Mouse (Mus musculus): ENCODE results near the gene Cybb. TPM values are rescaled to one million over a fixed set of nuclear protein-coding genes. Genes with fewer than 3 reads are reported as not detected.

Cybb gene
- polyA plus RNA-seq, 1 experiment: not detected

- TF ChIP-seq MAX (IDR thresholded peaks at IDR 0.05; ENCODE audit: low read depth) (no peak), POLR2A (IDR thresholded peaks at IDR 0.05; ENCODE audit: insufficient read length, low read depth) (no peak), USF1 (IDR thresholded peaks at IDR 0.05; ENCODE audit: low read depth) (no peak), SRF (IDR thresholded peaks at IDR 0.05; ENCODE audit: control insufficient read depth, insufficient read length, low read depth) (no peak)
- no peak overlapping the region for H3ac ChIP-seq (ENCODE audit: control insufficient read depth, insufficient read length)
- H3K27me3 ChIP-seq (ENCODE audit: control insufficient read depth, insufficient read depth, insufficient read length): no peaks in the 10 kb centered on the region
- no peak overlapping the region for H3K4me2 ChIP-seq (ENCODE audit: low read depth)
- no peaks in the 10 kb centered on the region for H3K36me3 ChIP-seq (ENCODE audit: control insufficient read depth, insufficient read depth)
- H3K79me2 ChIP-seq (ENCODE audit: control insufficient read depth, insufficient read depth): no peaks in the 10 kb centered on the region
- no peak overlapping the region for H3K4me3 ChIP-seq
Observed at GRCm38 (mm10) chrX:9473768-9474167, 13.8 kb downstream of the Cybb start.

- no peaks in the 10 kb centered on the region for H3K79me2 ChIP-seq (ENCODE audit: control insufficient read depth, insufficient read depth)
- no peaks in the 10 kb centered on the region for H3K36me3 ChIP-seq (ENCODE audit: control insufficient read depth, insufficient read depth)
- H3ac ChIP-seq (ENCODE audit: control insufficient read depth, insufficient read length): no peak overlapping the region
- H3K4me2 ChIP-seq (ENCODE audit: low read depth): no peak overlapping the region
- no peak for TF ChIP-seq TCF12 (IDR thresholded peaks at IDR 0.05; ENCODE audit: insufficient read depth, poor library complexity, severe bottlenecking)
- no peak for TF ChIP-seq TCF3 (IDR thresholded peaks at IDR 0.05; ENCODE audit: insufficient read length, low read depth)
- TF ChIP-seq MYOD1 (IDR thresholded peaks at IDR 0.05; ENCODE audit: control insufficient read depth in 1 of 3, insufficient read length in 2 of 3, low read depth in 2 of 3): no peak
- no peak for TF ChIP-seq E2F4 (IDR thresholded peaks at IDR 0.05; ENCODE audit: insufficient read depth)
- no peak for TF ChIP-seq POLR2A (IDR thresholded peaks at IDR 0.05; ENCODE audit: insufficient read length, low read depth)
- no peak for TF ChIP-seq CEBPB (IDR thresholded peaks at IDR 0.05; ENCODE audit: insufficient read depth, poor library complexity, severe bottlenecking)
- no peak for TF ChIP-seq POLR2AphosphoS2 (IDR thresholded peaks at IDR 0.05; ENCODE audit: insufficient read length, low read depth)
- TF ChIP-seq REST (IDR thresholded peaks at IDR 0.05; ENCODE audit: insufficient read depth, insufficient read length): no peak
- TF ChIP-seq SRF (IDR thresholded peaks at IDR 0.05; ENCODE audit: control insufficient read depth, insufficient read length, low read depth): no peak
- no peak for TF ChIP-seq MAX (IDR thresholded peaks at IDR 0.05; ENCODE audit: low read depth)
- no peak for TF ChIP-seq USF1 (IDR thresholded peaks at IDR 0.05; ENCODE audit: low read depth)
- H3K4me3 ChIP-seq: no peak overlapping the region
- H3K27me3 ChIP-seq (ENCODE audit: control insufficient read depth, insufficient read depth, insufficient read length): no peaks in the 10 kb centered on the region
Observed at GRCm38 (mm10) chrX:9470811-9471388, 16.7 kb downstream of the Cybb start.

GRCm38 (mm10) chrX:9469100-9469499, 18.5 kb downstream of the Cybb start:
- Histone ChIP-seq H3K4me3 (no peak overlapping the region), H3ac (ENCODE audit: control insufficient read depth, insufficient read length) (no peak overlapping the region), H3K79me2 (ENCODE audit: control insufficient read depth, insufficient read depth) (no peaks in the 10 kb centered on the region), H3K27me3 (ENCODE audit: control insufficient read depth, insufficient read depth, insufficient read length) (no peaks in the 10 kb centered on the region), H3K4me2 (ENCODE audit: low read depth) (no peak overlapping the region), H3K36me3 (ENCODE audit: control insufficient read depth, insufficient read depth) (no peaks in the 10 kb centered on the region)
- TF ChIP-seq REST (IDR thresholded peaks at IDR 0.05; ENCODE audit: insufficient read depth, insufficient read length) (no peak), MYOG (IDR thresholded peaks at IDR 0.05; ENCODE audit: control insufficient read depth in 1 of 3, insufficient read depth in 1 of 3, insufficient read length in 2 of 3, low read depth in 2 of 3) (no peak), MYOD1 (IDR thresholded peaks at IDR 0.05; ENCODE audit: control insufficient read depth in 1 of 3, insufficient read length in 2 of 3, low read depth in 2 of 3) (no peak)

- H3K79me2 ChIP-seq (ENCODE audit: control insufficient read depth, insufficient read depth): no peaks in the 10 kb centered on the region
- H3ac ChIP-seq (ENCODE audit: control insufficient read depth, insufficient read length): no peak overlapping the region
- no peak overlapping the region for H3K4me3 ChIP-seq
- no peaks in the 10 kb centered on the region for H3K27me3 ChIP-seq (ENCODE audit: control insufficient read depth, insufficient read depth, insufficient read length)
- TF ChIP-seq CEBPB (IDR thresholded peaks at IDR 0.05; ENCODE audit: insufficient read depth, poor library complexity, severe bottlenecking): no peak
- TF ChIP-seq SRF (IDR thresholded peaks at IDR 0.05; ENCODE audit: control insufficient read depth, insufficient read length, low read depth): no peak
- TF ChIP-seq POLR2A (IDR thresholded peaks at IDR 0.05; ENCODE audit: insufficient read length, low read depth): no peak
- TF ChIP-seq MYOG (IDR thresholded peaks at IDR 0.05; ENCODE audit: control insufficient read depth in 1 of 3, insufficient read depth in 1 of 3, insufficient read length in 2 of 3, low read depth in 2 of 3): no peak
- no peak for TF ChIP-seq MYOD1 (IDR thresholded peaks at IDR 0.05; ENCODE audit: control insufficient read depth in 1 of 3, insufficient read length in 2 of 3, low read depth in 2 of 3)
- TF ChIP-seq REST (IDR thresholded peaks at IDR 0.05; ENCODE audit: insufficient read depth, insufficient read length): no peak
- no peak for TF ChIP-seq USF1 (IDR thresholded peaks at IDR 0.05; ENCODE audit: low read depth)
- no peak for TF ChIP-seq POLR2AphosphoS2 (IDR thresholded peaks at IDR 0.05; ENCODE audit: insufficient read length, low read depth)
- TF ChIP-seq TCF3 (IDR thresholded peaks at IDR 0.05; ENCODE audit: insufficient read length, low read depth): no peak
- H3K4me2 ChIP-seq (ENCODE audit: low read depth): no peak overlapping the region
- H3K36me3 ChIP-seq (ENCODE audit: control insufficient read depth, insufficient read depth): no peaks in the 10 kb centered on the region
Observed at GRCm38 (mm10) chrX:9467020-9467419, 20.6 kb downstream of the Cybb start.

- Histone ChIP-seq H3ac (ENCODE audit: control insufficient read depth, insufficient read length) (no peak overlapping the region), H3K36me3 (ENCODE audit: control insufficient read depth, insufficient read depth) (no peaks in the 10 kb centered on the region), H3K4me2 (ENCODE audit: low read depth) (no peak overlapping the region), H3K4me3 (no peak overlapping the region), H3K27me3 (ENCODE audit: control insufficient read depth, insufficient read depth, insufficient read length) (no peaks in the 10 kb centered on the region), H3K79me2 (ENCODE audit: control insufficient read depth, insufficient read depth) (no peaks in the 10 kb centered on the region)
- TF ChIP-seq E2F4 (IDR thresholded peaks at IDR 0.05; ENCODE audit: insufficient read depth) (no peak), MYOG (IDR thresholded peaks at IDR 0.05; ENCODE audit: control insufficient read depth in 1 of 3, insufficient read depth in 1 of 3, insufficient read length in 2 of 3, low read depth in 2 of 3) (no peak), MYOD1 (IDR thresholded peaks at IDR 0.05; ENCODE audit: control insufficient read depth in 1 of 3, insufficient read length in 2 of 3, low read depth in 2 of 3) (no peak), REST (IDR thresholded peaks at IDR 0.05; ENCODE audit: insufficient read depth, insufficient read length) (no peak), MAX (IDR thresholded peaks at IDR 0.05; ENCODE audit: low read depth) (no peak)
Observed at GRCm38 (mm10) chrX:9465890-9466289, 21.7 kb downstream of the Cybb start.
